Mouse (Mus musculus): Measurements from ENCODE around the gene Btbd9. TPM values are rescaled to one million over a fixed set of nuclear protein-coding genes. Genes with fewer than 3 reads are reported as not detected.

Btbd9 gene
- polyA plus RNA-seq, 1 experiment, result 80.3 TPM

GRCm38 (mm10) chr17:30452363-30452762 is 123.9 kb downstream of the Btbd9 start:
- peak overlapping the region; percentile 19 for H3K4me3 ChIP-seq (replicated peaks)
- TF ChIP-seq GATA1 (IDR thresholded peaks at IDR 0.05; ENCODE audit: borderline replicate concordance, low read length) (no peak), FLI1 (IDR thresholded peaks at IDR 0.05; ENCODE audit: low read length) (no peak)
- H3K36me3 ChIP-seq (replicated peaks; ENCODE audit: low read length), result peaks cover 14% of the 10 kb centered on the region
- H3K4me1 ChIP-seq, result peaks cover 31% of the 10 kb centered on the region
- H3K27me3 ChIP-seq (replicated peaks), result no peaks in the 10 kb centered on the region
- H3K9me3 ChIP-seq, result peaks cover 10% of the 10 kb centered on the region

DNA sequence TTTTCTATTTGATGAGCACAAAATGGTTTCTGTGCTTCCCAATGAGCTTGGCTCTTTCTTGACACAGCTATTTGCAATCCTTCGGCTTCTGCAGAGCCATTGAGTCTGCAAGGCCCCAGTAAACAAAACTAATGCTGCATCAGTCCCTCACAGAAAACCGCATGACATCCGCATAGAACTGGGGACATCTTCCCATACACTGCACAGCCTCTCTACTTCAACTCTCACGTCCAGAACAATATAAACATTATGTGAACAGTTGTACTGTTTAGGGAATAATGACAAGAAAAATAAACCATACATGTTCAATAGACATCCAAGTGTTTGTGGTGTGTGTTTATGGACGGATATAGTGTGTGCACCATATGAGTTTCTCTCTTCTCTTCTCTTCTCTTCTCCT is 127.7 kb downstream of the Btbd9 start:
- peaks cover 38% of the 10 kb centered on the region for H3K36me3 ChIP-seq (replicated peaks; ENCODE audit: low read length)
- H3K4me3 ChIP-seq (replicated peaks), result no peak overlapping the region
- H3K27me3 ChIP-seq (replicated peaks), result no peaks in the 10 kb centered on the region
- H3K9me3 ChIP-seq, result peaks cover 32% of the 10 kb centered on the region
- peaks cover 38% of the 10 kb centered on the region for H3K4me1 ChIP-seq
- TF ChIP-seq FLI1 (IDR thresholded peaks at IDR 0.05; ENCODE audit: low read length), result no peak
- no peak for TF ChIP-seq GATA1 (IDR thresholded peaks at IDR 0.05; ENCODE audit: borderline replicate concordance, low read length)

DNA sequence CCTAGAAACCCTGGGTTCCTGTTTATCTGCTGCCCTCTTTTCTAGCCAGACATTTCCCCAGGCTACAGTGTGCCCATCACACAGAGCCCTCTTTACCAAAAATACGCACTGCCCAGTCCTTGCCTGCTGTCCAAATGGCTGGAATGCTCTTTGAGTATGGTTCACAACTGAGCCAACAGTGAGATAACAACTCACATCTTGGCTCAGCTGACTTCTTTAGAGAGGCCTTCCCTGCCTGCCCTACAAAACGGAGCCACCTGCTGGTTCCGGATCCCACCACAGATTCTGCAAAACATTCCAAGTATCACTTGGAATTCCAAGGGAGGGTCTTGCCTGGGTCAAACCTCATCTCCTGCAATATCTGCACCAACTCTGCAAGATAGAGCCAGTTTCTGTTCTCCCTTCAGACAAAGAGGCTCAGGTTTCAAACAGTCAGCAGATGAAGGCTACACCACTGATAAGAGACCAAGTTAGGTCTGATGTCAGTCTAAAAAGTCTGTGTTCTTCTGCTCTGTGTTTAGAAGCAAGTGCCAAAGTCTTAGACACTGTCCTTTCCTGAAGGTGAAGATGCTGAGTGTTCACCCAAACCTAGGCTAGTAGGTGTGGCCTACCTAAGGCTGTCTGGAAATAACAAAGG is 130.4 kb downstream of the Btbd9 start:
- peaks cover 52% of the 10 kb centered on the region for H3K4me1 ChIP-seq
- TF ChIP-seq GATA1 (IDR thresholded peaks at IDR 0.05; ENCODE audit: borderline replicate concordance, low read length), result no peak
- no peak for TF ChIP-seq FLI1 (IDR thresholded peaks at IDR 0.05; ENCODE audit: low read length)
- peaks cover 24% of the 10 kb centered on the region for H3K9me3 ChIP-seq
- H3K36me3 ChIP-seq (replicated peaks; ENCODE audit: low read length), result peaks cover 43% of the 10 kb centered on the region
- H3K27me3 ChIP-seq (replicated peaks), result no peaks in the 10 kb centered on the region
- H3K4me3 ChIP-seq (replicated peaks), result no peak overlapping the region

DNA sequence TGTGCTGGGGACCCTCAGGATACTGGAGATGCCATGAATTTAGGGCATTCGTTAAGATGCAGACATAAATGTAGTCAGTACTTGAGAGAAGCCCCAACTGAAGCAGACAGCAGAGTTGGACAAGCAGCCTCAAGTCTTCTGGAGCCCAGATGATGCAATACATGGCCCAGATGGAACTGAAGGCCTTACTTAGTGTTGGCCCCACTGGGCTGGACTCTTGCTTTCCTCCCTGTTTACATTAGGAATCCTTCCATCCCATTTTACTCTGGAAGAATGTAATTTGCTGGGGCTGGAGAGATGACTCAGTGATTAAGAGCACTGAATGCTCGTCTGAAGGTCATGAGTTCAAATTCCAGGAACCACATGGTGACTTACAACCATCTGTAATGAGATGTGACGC is 136.6 kb downstream of the Btbd9 start:
- Histone ChIP-seq H3K27me3 (replicated peaks) (no peaks in the 10 kb centered on the region), H3K36me3 (replicated peaks; ENCODE audit: low read length) (peaks cover 41% of the 10 kb centered on the region), H3K4me3 (replicated peaks) (no peak overlapping the region), H3K9me3 (peaks cover 13% of the 10 kb centered on the region), H3K4me1 (peaks cover 81% of the 10 kb centered on the region)
- TF ChIP-seq GATA1 (IDR thresholded peaks at IDR 0.05; ENCODE audit: borderline replicate concordance, low read length) (no peak), FLI1 (IDR thresholded peaks at IDR 0.05; ENCODE audit: low read length) (no peak)

DNA sequence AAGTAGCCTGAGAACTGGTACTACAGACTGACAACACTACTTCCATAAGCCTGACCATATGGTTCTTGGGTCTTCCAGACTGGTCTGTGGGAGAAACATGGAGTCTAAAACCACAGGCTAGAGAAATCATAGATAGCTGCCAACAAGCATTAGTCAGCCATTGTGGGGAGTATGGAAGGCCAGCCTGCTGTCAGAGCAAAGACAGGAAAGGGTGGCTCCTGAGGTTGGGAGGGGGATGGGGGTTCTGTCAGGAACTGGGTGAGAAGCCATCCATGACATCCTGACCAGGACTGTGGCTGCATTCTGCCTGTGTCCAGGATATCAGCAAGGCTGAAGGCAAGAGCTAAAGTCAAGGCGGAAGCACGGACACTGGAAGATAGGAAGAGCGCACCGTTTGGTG is 137.5 kb downstream of the Btbd9 start:
- H3K27me3 ChIP-seq (replicated peaks), result no peaks in the 10 kb centered on the region
- peaks cover 4% of the 10 kb centered on the region; the same call in 1 of the 2 replicates for H3K9me3 ChIP-seq
- peak overlapping the region; percentile 51 for H3K4me3 ChIP-seq (replicated peaks)
- H3K36me3 ChIP-seq (replicated peaks; ENCODE audit: low read length), result peaks cover 32% of the 10 kb centered on the region
- no peak for TF ChIP-seq FLI1 (IDR thresholded peaks at IDR 0.05; ENCODE audit: low read length)
- TF ChIP-seq GATA1 (IDR thresholded peaks at IDR 0.05; ENCODE audit: borderline replicate concordance, low read length), result no peak; the same call in 2 of the 3 replicates
- H3K4me1 ChIP-seq, result peaks cover 84% of the 10 kb centered on the region

GRCm38 (mm10) chr17:30436021-30436461 is 140.2 kb downstream of the Btbd9 start:
- peaks cover 72% of the 10 kb centered on the region for H3K4me1 ChIP-seq
- no peak overlapping the region for H3K4me3 ChIP-seq (replicated peaks)
- no peak for TF ChIP-seq GATA1 (IDR thresholded peaks at IDR 0.05; ENCODE audit: borderline replicate concordance, low read length)
- no peak for TF ChIP-seq FLI1 (IDR thresholded peaks at IDR 0.05; ENCODE audit: low read length)
- H3K27me3 ChIP-seq (replicated peaks), result no peaks in the 10 kb centered on the region
- peaks cover 17% of the 10 kb centered on the region for H3K36me3 ChIP-seq (replicated peaks; ENCODE audit: low read length)
- H3K9me3 ChIP-seq, result no peaks in the 10 kb centered on the region

- Histone ChIP-seq H3K4me3 (replicated peaks) (no peak overlapping the region), H3K36me3 (replicated peaks; ENCODE audit: low read length) (peaks cover 18% of the 10 kb centered on the region), H3K9me3 (no peaks in the 10 kb centered on the region), H3K27me3 (replicated peaks) (no peaks in the 10 kb centered on the region), H3K4me1 (peaks cover 72% of the 10 kb centered on the region)
- TF ChIP-seq FLI1 (IDR thresholded peaks at IDR 0.05; ENCODE audit: low read length) (no peak), GATA1 (IDR thresholded peaks at IDR 0.05; ENCODE audit: borderline replicate concordance, low read length) (no peak)
These were observed 140.8 kb downstream of the Btbd9 start for GRCm38 (mm10) chr17:30435478-30435877.

- Histone ChIP-seq H3K27me3 (replicated peaks) (no peaks in the 10 kb centered on the region), H3K36me3 (replicated peaks; ENCODE audit: low read length) (peaks cover 7% of the 10 kb centered on the region), H3K9me3 (no peaks in the 10 kb centered on the region), H3K4me3 (replicated peaks) (no peak overlapping the region), H3K4me1 (peaks cover 64% of the 10 kb centered on the region)
- TF ChIP-seq FLI1 (IDR thresholded peaks at IDR 0.05; ENCODE audit: low read length) (no peak), GATA1 (IDR thresholded peaks at IDR 0.05; ENCODE audit: borderline replicate concordance, low read length) (no peak)
These were observed 144.2 kb downstream of the Btbd9 start for GRCm38 (mm10) chr17:30432094-30432493.

GRCm38 (mm10) chr17:30430961-30431640 is 145.2 kb downstream of the Btbd9 start:
- TF ChIP-seq GATA1 (IDR thresholded peaks at IDR 0.05; ENCODE audit: borderline replicate concordance, low read length), result no peak
- no peak for TF ChIP-seq FLI1 (IDR thresholded peaks at IDR 0.05; ENCODE audit: low read length)
- Histone ChIP-seq H3K4me1 (peaks cover 57% of the 10 kb centered on the region), H3K27me3 (replicated peaks) (no peaks in the 10 kb centered on the region), H3K4me3 (replicated peaks) (no peak overlapping the region), H3K36me3 (replicated peaks; ENCODE audit: low read length) (peaks cover 3% of the 10 kb centered on the region), H3K9me3 (no peaks in the 10 kb centered on the region)

DNA sequence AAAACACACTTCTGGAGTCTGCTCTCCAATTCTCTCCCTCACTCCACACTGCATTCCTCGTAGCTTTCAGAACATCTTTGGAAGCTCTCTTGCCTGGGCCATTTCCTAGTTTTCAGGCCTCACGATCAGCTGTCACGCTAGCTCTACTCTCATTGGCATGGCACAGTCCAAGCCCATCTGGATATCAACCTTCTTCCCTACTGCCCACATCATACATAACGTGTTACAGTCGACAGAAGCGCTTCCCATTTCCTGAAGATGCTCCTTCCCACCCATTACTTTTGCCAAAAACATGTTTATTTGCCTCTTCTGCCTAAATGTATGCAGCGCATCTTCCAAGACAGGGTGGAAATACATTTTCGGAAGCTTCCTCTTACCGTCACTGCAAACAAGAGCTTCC is 147.6 kb downstream of the Btbd9 start:
- Histone ChIP-seq H3K36me3 (replicated peaks; ENCODE audit: low read length) (peaks cover 3% of the 10 kb centered on the region), H3K9me3 (no peaks in the 10 kb centered on the region), H3K4me3 (replicated peaks) (no peak overlapping the region), H3K27me3 (replicated peaks) (no peaks in the 10 kb centered on the region), H3K4me1 (peaks cover 53% of the 10 kb centered on the region)
- TF ChIP-seq FLI1 (IDR thresholded peaks at IDR 0.05; ENCODE audit: low read length) (no peak), GATA1 (IDR thresholded peaks at IDR 0.05; ENCODE audit: borderline replicate concordance, low read length) (no peak)

All from megakaryocyte, embryonic 14.5 days (primary cell).